Mouse (Mus musculus) testis, adult 2 months (tissue): ENCODE data around the gene Gm6040.

Experiments
- CTCF ChIP-seq: fragments of 200-500 bp; IDR thresholded peaks from 2 replicates; pipeline ENCODE4 v1.5.1; 2012; ENCODE audit warnings: low read depth, mild to moderate bottlenecking, inconsistent platforms, low read length, moderate library complexity; ENCODE audit not compliant: control insufficient read depth, insufficient read depth, insufficient replicate concordance
- POLR2A ChIP-seq: fragments of 200-500 bp; IDR thresholded peaks from 2 replicates; pipeline ENCODE4 v1.6.1; 2012; ENCODE audit warnings: low read depth, mild to moderate bottlenecking, inconsistent platforms, low read length, moderate library complexity; ENCODE audit not compliant: control insufficient read depth

- TF ChIP-seq CTCF (no peak), POLR2A (no peak)
Measured at GRCm38 (mm10) chr8:20908256-20908655, 13.6 kb downstream of the Gm6040 start.
